In genomic region chr7:102476601-102477000, GRCm38 (mm10) we compare ENCODE assay signal across 30 mouse cellular contexts. TPM values are rescaled to one million over a fixed set of nuclear protein-coding genes. Genes with fewer than 3 reads are reported as not detected.
"Had no signal": no experiment of that assay in that cellular context is flagged by ENCODE, and none has a peak within 500 bp of the region (broad histone marks: within the 10 kb centered on the region; RNA-seq: fewer than 3 reads in every experiment).

No protein-coding gene starts in this region.

- H3K4me2 ChIP-seq: embryonic facial prominence, embryonic 12.5 days; embryonic facial prominence, embryonic 13.5 days; embryonic facial prominence, embryonic 15.5 days; forebrain, embryonic 12.5 days; forebrain, embryonic 15.5 days had no signal

- H3K27me3 ChIP-seq: embryonic facial prominence, embryonic 12.5 days; embryonic facial prominence, embryonic 13.5 days; embryonic facial prominence, embryonic 15.5 days; forebrain, embryonic 12.5 days; forebrain, embryonic 15.5 days had no signal

- H3K9ac ChIP-seq: embryonic facial prominence, embryonic 12.5 days; embryonic facial prominence, embryonic 13.5 days; embryonic facial prominence, embryonic 15.5 days; forebrain, embryonic 12.5 days; forebrain, embryonic 15.5 days; forebrain, postnatal 0 days had no signal

- ATAC-seq: forebrain, embryonic 14.5 days; forebrain, embryonic 15.5 days; forebrain, embryonic 16.5 days; forebrain, postnatal 0 days had no signal

- H3K27ac ChIP-seq: embryonic facial prominence, embryonic 10.5 days; embryonic facial prominence, embryonic 12.5 days; embryonic facial prominence, embryonic 13.5 days; embryonic facial prominence, embryonic 15.5 days; forebrain, embryonic 10.5 days; forebrain, embryonic 12.5 days; forebrain, embryonic 15.5 days; gastrocnemius, adult 2 months; heart, adult 2 months had no signal

- H3K36me3 ChIP-seq: embryonic facial prominence, embryonic 12.5 days; embryonic facial prominence, embryonic 13.5 days; embryonic facial prominence, embryonic 15.5 days; forebrain, embryonic 15.5 days had no signal

- H3K4me3 ChIP-seq: embryonic facial prominence, embryonic 10.5 days; embryonic facial prominence, embryonic 12.5 days; embryonic facial prominence, embryonic 13.5 days; embryonic facial prominence, embryonic 15.5 days; erythroblast, embryonic 14.5 days; forebrain, embryonic 10.5 days; forebrain, embryonic 12.5 days; forebrain, embryonic 15.5 days; gastrocnemius, adult 2 months; heart, adult 2 months had no signal

- DNase-seq: cerebellum, adult 2 months; cerebellum, adult 8-10 months; cerebellum, adult 9-10 months; cerebellum, adult 9-11 months; cerebellum, postnatal 14 days; cerebellum, postnatal 25 days; cerebellum, postnatal 36 days; forebrain, postnatal 0 days; gastrocnemius, adult 2 months; gastrocnemius, postnatal 10 days; gastrocnemius, postnatal 14 days; gastrocnemius, postnatal 25 days; gastrocnemius, postnatal 36 days; heart, adult 18-20 months; heart, adult 2 months had no signal

- H3K9me3 ChIP-seq: embryonic facial prominence, embryonic 10.5 days; embryonic facial prominence, embryonic 12.5 days; embryonic facial prominence, embryonic 13.5 days; embryonic facial prominence, embryonic 15.5 days; forebrain, embryonic 10.5 days; forebrain, embryonic 12.5 days; forebrain, embryonic 15.5 days had no signal

- H3K4me1 ChIP-seq: embryonic facial prominence, embryonic 10.5 days; embryonic facial prominence, embryonic 12.5 days; embryonic facial prominence, embryonic 13.5 days; forebrain, embryonic 10.5 days; forebrain, embryonic 12.5 days; forebrain, embryonic 15.5 days had no signal

RNA-seq across cellular contexts. Expression of gene Olfr543, which starts 4.9 kb away (rescaled TPM):
- polyA plus RNA-seq: cerebellum, adult 2 months; cortical plate, adult 2 months; erythroblast, embryonic 14.5 days; forebrain, embryonic 14.5 days; heart, adult 2 months had no signal

RNA-seq across cellular contexts. Expression of gene Olfr544, which starts 11.5 kb away (rescaled TPM):
- polyA plus RNA-seq: cerebellum, adult 2 months; cortical plate, adult 2 months; embryonic facial prominence, embryonic 11.5 days; erythroblast, embryonic 14.5 days; forebrain, embryonic 14.5 days; frontal cortex, adult 2 months; gonadal fat pad, adult 2 months; heart, adult 2 months had no signal

RNA-seq across cellular contexts. Expression of gene Olfr545, which starts 22.8 kb away (rescaled TPM):
- polyA plus RNA-seq: cerebellum, adult 2 months; cortical plate, adult 2 months; embryonic facial prominence, embryonic 11.5 days; embryonic facial prominence, embryonic 13.5 days; embryonic facial prominence, embryonic 14.5 days; embryonic facial prominence, embryonic 15.5 days; erythroblast, embryonic 14.5 days; forebrain, embryonic 12.5 days; forebrain, embryonic 14.5 days; forebrain, embryonic 16.5 days; gonadal fat pad, adult 2 months; heart, adult 2 months had no signal

RNA-seq across cellular contexts. Expression of gene Olfr547, which starts 57.9 kb away (rescaled TPM):
- polyA plus RNA-seq: cerebellum, adult 2 months; cortical plate, adult 2 months; embryonic facial prominence, embryonic 10.5 days; embryonic facial prominence, embryonic 11.5 days; embryonic facial prominence, embryonic 12.5 days; embryonic facial prominence, embryonic 13.5 days; embryonic facial prominence, embryonic 14.5 days; embryonic facial prominence, embryonic 15.5 days; erythroblast, embryonic 14.5 days; forebrain, embryonic 10.5 days; forebrain, embryonic 12.5 days; forebrain, embryonic 14.5 days; forebrain, embryonic 15.5 days; forebrain, embryonic 16.5 days; forebrain, postnatal 0 days; frontal cortex, adult 2 months; gonadal fat pad, adult 2 months; heart, adult 2 months had no signal
